Mouse (Mus musculus) neural tube, embryonic 13.5 days (tissue): ENCODE measurements around the gene Skint3. TPM values are rescaled to one million over a fixed set of nuclear protein-coding genes. Genes with fewer than 3 reads are reported as not detected.
"Not testable (repeated sequence)": the region's sequence is repeated elsewhere in the genome, so short reads cannot be mapped to it uniquely, and the experiment has no call there.

Experiments
- ATAC-seq: fragments of 200-750 bp; cut with Nextera tagmentation; 2 replicates; pipeline ENCODE4 v1.8.0; 2017; ENCODE audit warnings: low read depth, mild to moderate bottlenecking, moderate TSS enrichment, moderate library complexity
- H3K27ac ChIP-seq: fragments of 300-500 bp; sonication (generic); replicated peaks from 2 replicates; pipeline ENCODE4 v1.5.1; 2015; ENCODE audit warnings: moderate library complexity, mild to moderate bottlenecking, inconsistent platforms
- H3K27me3 ChIP-seq: fragments of 300-500 bp; sonication (generic); 2 replicates; pipeline ENCODE4 v1.6.1; 2015; ENCODE audit warnings: mild to moderate bottlenecking, inconsistent platforms
- H3K36me3 ChIP-seq: fragments of 300-500 bp; sonication (generic); 2 replicates; pipeline ENCODE4 v1.6.1; 2015; ENCODE audit warnings: mild to moderate bottlenecking, inconsistent platforms
- H3K4me1 ChIP-seq: fragments of 300-500 bp; sonication (generic); replicated peaks from 2 replicates; pipeline ENCODE4 v1.6.1; 2015; ENCODE audit warnings: inconsistent platforms
- H3K4me2 ChIP-seq: fragments of 300-500 bp; sonication (generic); 2 replicates; pipeline ENCODE4 v1.6.1; 2015; ENCODE audit warnings: inconsistent platforms, mild to moderate bottlenecking, moderate library complexity
- H3K4me3 ChIP-seq: fragments of 300-500 bp; sonication (generic); 2 replicates; pipeline ENCODE4 v1.5.1; 2015; ENCODE audit warnings: mild to moderate bottlenecking, inconsistent platforms
- H3K9ac ChIP-seq: fragments of 300-500 bp; sonication (generic); 2 replicates; pipeline ENCODE4 v1.6.1; 2015; ENCODE audit warnings: moderate library complexity, mild to moderate bottlenecking, inconsistent platforms
- H3K9me3 ChIP-seq: fragments of 300-500 bp; sonication (generic); 2 replicates; pipeline ENCODE4 v1.6.1; 2016; ENCODE audit warnings: inconsistent platforms
- WGBS: fragments of 180-500 bp; shearing (Covaris S2); methylation state at CpG from one replicate; pipeline ENCODE4 v1.1.7; 2015; 5-methylcytosine and 5-hydroxymethylcytosine counted together
- polyA plus RNA-seq: library from polyadenylated mRNA; unstranded; fragments of >200 nt; fragmentation: Nextera tagmentation; extraction: Ambion mirVana; gene quantifications from 2 replicates; pipeline ENCODE4 v1.2.1, GENCODE M21; 2015

The Skint3 gene
- not detected in 2 replicates for polyA plus RNA-seq

DNA sequence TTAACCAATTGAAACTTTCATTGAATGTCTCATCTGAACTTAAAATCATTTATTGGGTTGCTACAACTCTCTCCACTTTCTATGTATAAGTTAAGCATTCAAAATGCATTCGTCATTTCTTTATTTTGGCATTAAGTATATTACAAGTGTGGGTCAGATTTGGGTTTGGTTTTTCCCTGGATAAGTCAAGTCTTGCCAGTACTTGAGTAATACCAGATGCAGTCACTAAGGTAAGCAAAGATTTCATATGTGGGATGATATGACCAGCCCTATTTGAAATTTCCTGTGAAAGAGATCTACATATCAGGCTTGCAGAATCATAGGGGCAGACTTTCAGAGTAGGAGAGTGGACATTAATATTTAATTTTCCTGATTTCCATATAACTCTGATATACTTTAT lies at the start of gene Skint3:
TSS of gene Skint3 (plus strand) at position 301 of the 400 bp plus-strand sequence.
- ATAC-seq, result no peak
- Histone ChIP-seq H3K4me3 (no peak within 1 kb of the TSS), H3K27ac (no peak within 1 kb of the TSS), H3K9me3 (no peaks in the 10 kb centered on the region), H3K27me3 (no peaks in the 10 kb centered on the region), H3K4me1 (no peaks in the 10 kb centered on the region), H3K36me3 (no peaks in the 10 kb centered on the region), H3K4me2 (no peak within 1 kb of the TSS), H3K9ac (no peak within 1 kb of the TSS)
- 84% methylated on average over 1 of the region's 1 CpGs for WGBS

DNA sequence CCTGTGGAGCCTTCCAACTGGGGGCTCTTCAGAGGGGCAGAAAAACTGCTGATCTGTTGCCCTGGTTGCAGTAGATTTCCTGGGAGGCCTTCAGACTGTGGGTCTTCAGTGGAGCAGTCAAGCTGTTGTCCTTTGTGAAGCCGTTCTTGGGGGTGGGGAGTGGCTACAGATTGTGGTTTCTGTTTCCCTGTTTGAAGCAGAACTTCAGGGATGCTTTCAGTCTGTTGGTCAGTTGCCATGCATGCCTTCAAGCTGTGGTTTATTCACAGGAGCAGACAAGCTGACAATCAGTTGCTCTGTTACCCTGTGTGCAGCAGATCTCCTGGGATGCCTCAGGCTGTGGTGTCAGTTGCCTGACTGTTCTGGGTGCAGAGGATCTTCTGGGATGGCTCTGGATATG lies 11.4 kb downstream of the Skint3 start:
- Histone ChIP-seq H3K4me2 (no peak overlapping the region), H3K4me1 (no peaks in the 10 kb centered on the region), H3K9me3 (peaks cover 14% of the 10 kb centered on the region), H3K36me3 (no peaks in the 10 kb centered on the region), H3K27me3 (no peaks in the 10 kb centered on the region), H3K9ac (no peak overlapping the region), H3K4me3 (no peak overlapping the region), H3K27ac (no peak overlapping the region)
- WGBS, result 74% methylated on average over 1 of the region's 1 CpGs
- no peak for ATAC-seq

DNA sequence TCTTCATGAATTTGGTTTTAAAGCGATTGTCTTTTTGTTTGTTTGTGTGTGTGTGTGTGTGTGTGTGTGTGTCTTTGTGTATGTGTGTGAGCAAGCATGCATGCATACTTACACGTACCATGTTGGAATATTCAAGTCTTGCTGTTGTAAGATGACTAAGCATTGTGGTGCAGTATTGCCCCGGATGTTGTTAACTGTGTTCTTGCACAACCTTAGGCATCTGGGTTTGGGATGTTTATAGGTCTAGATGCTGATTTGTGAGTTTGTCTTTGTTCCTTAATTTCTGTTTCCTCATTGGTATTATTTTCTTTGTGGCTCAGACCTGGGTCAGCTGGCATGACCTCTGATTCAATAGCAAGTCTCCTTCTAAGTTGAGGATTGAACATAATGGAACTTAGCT lies 11.9 kb downstream of the Skint3 start:
- Histone ChIP-seq H3K4me2 (no peak overlapping the region), H3K27me3 (no peaks in the 10 kb centered on the region), H3K4me1 (no peaks in the 10 kb centered on the region), H3K36me3 (no peaks in the 10 kb centered on the region), H3K4me3 (no peak overlapping the region), H3K27ac (no peak overlapping the region), H3K9me3 (peaks cover 16% of the 10 kb centered on the region), H3K9ac (no peak overlapping the region)
- WGBS, result 93% methylated on average over 3 of the region's 3 CpGs
- no peak for ATAC-seq

DNA sequence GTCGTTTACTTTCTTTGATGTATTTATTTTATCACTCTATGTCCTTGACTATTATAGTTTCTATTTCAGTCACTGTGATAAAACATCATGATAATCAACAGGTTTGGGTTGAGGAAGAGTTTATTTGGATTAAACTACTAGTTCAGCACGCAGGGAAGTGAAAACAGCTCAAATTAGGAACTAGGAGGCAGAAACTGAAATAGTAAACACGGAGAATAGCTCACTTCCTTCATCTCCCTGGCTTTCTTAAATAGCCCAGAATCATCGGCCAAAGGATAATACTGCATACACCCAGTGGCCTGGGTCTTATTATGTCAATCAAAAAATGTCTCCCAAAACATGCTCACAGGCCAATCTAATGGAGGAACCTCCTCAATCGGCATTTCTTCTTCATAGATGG lies 24.0 kb downstream of the Skint3 start:
- no peaks in the 10 kb centered on the region for H3K36me3 ChIP-seq
- H3K4me1 ChIP-seq, result no peaks in the 10 kb centered on the region
- H3K9me3 ChIP-seq, result no peaks in the 10 kb centered on the region
- no peaks in the 10 kb centered on the region for H3K27me3 ChIP-seq
- H3K4me2 ChIP-seq, result no peak overlapping the region
- no peak overlapping the region for H3K9ac ChIP-seq
- 77% methylated on average over 5 of the region's 5 CpGs for WGBS
- H3K27ac ChIP-seq, result no peak overlapping the region
- no peak for ATAC-seq
- no peak overlapping the region for H3K4me3 ChIP-seq

DNA sequence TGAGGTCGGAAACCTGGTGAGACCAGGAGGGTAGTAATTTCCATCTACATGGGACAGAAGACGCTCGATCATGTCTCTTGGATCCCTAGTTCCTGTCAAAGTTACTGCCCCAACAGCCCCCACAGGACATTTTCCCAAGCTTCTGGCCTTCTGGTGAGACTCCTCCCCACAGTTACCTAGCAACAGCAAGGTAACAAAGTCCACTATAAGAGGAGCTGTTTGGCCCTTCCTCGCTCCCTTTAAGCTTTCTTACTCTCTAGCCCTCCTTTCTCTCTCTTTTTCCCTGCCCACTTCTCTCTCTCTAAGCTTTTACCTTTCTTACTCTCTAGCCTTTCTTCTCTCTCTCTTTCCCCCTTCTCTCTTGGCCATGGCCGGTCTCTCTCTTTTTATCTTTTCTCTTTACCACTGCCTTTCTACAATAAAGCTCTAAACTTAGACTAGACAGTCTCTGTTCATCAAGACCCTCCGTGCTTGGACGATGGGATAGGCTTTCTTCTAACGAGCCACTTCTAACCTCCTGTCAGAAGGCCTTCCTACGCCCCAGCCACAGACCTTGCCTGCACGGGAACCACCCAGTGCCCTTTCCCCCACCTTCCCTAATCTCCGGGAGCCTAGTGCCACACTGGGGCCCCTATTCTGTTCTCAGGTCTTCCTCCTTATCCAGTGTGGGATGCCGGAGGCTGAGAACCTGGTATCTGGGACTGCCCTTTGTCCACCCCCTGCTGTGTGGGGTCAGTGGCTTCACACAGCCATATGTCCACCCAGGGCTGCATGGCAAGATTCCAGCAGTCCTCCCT lies 55.3 kb downstream of the Skint3 start:
- Histone ChIP-seq H3K27ac (no peak overlapping the region), H3K36me3 (no peaks in the 10 kb centered on the region), H3K4me1 (no peaks in the 10 kb centered on the region), H3K27me3 (no peaks in the 10 kb centered on the region), H3K4me2 (no peak overlapping the region), H3K9ac (no peak overlapping the region), H3K9me3 (peaks cover 5% of the 10 kb centered on the region; the same call in 1 of the 2 replicates), H3K4me3 (no peak overlapping the region)
- 84% methylated on average over 12 of the region's 12 CpGs for WGBS
- no peak for ATAC-seq

DNA sequence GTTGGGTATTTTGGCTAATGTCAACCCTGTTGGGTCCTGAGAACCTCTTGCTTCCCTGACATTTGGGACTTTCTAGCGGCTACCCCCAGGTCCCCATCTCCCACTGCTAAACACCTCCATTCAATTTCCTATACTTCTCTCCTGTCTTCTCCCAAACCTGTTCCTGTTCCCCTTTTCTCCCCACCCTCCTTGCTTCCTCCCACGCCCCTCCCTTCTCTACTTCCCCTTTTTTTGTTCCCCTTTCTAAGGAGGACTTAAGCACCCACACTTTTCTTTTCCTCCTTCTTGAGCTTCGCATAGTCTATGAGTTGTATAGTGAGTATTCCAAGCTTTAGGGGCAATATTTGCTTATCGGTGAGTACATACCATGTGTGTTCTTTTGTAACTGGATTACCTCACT lies 56.4 kb downstream of the Skint3 start:
- Histone ChIP-seq H3K27me3 (no peaks in the 10 kb centered on the region), H3K4me2 (no peak overlapping the region), H3K9me3 (peaks cover 5% of the 10 kb centered on the region; the same call in 1 of the 2 replicates), H3K4me3 (no peak overlapping the region), H3K27ac (no peak overlapping the region), H3K4me1 (no peaks in the 10 kb centered on the region), H3K36me3 (no peaks in the 10 kb centered on the region), H3K9ac (no peak overlapping the region)
- 87% methylated on average over 4 of the region's 4 CpGs for WGBS
- ATAC-seq, result no peak

DNA sequence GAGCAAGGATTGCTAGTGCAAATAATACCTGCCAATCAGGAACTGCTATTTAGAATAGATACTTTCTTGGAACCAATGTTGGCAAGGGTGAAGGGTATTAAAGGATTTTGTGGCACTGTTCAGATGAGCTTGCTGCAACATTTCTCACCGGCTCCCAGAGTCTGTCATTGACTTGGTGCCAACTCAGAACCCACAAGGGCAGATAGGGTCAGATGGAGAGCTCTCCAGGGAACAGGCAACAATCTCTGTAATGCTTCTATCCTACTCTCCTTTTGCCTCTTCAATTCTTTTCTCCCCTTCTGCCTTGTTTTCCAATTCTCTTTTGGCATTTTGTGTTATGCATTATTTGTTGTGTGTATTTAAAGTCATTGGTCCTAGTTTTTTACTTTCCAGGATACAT lies 70.3 kb downstream of the Skint3 start:
- Histone ChIP-seq H3K36me3 (no peaks in the 10 kb centered on the region), H3K9me3 (no peaks in the 10 kb centered on the region), H3K27ac (no peak overlapping the region), H3K27me3 (no peaks in the 10 kb centered on the region), H3K4me3 (no peak overlapping the region), H3K4me1 (no peaks in the 10 kb centered on the region), H3K9ac (no peak overlapping the region), H3K4me2 (no peak overlapping the region)
- WGBS, result 73% methylated on average over 1 of the region's 1 CpGs
- no peak for ATAC-seq

DNA sequence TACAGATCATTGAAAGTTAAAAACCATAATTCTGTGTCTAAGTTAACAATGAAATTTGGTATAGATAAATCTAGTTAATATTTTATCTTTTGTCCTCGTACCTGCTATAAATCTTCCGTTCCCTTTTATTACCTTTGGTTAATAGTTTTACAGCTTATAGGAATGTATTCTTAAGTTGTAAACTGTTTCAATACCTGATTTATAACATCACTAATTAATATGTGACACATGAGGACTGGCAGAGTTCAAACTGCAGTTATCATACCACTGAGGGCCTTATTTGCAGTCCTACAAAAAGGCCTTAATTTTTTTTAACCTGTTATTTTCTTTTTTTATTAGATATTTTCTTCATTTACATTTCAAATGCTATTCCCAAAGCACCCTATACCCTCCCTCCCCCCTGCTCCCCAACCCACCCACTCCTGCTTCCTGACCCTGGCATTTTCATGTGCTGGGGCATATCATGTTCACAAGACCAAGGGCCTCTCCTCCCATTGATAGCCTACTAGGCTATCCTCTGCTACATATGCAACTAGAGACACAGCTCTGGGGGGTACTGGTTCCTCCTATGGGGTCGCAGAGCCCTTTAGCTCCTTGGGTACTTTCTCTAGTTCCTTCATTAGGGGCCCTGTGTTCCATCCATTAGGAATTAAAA lies 70.9 kb downstream of the Skint3 start:
- no peak overlapping the region for H3K9ac ChIP-seq
- no peak for ATAC-seq
- H3K4me2 ChIP-seq, result no peak overlapping the region
- no peak overlapping the region for H3K27ac ChIP-seq
- no peak overlapping the region for H3K4me3 ChIP-seq
- H3K4me1 ChIP-seq, result no peaks in the 10 kb centered on the region
- no peaks in the 10 kb centered on the region for H3K9me3 ChIP-seq
- WGBS, result 76% methylated on average over 3 of the region's 3 CpGs
- H3K27me3 ChIP-seq, result no peaks in the 10 kb centered on the region
- H3K36me3 ChIP-seq, result no peaks in the 10 kb centered on the region

DNA sequence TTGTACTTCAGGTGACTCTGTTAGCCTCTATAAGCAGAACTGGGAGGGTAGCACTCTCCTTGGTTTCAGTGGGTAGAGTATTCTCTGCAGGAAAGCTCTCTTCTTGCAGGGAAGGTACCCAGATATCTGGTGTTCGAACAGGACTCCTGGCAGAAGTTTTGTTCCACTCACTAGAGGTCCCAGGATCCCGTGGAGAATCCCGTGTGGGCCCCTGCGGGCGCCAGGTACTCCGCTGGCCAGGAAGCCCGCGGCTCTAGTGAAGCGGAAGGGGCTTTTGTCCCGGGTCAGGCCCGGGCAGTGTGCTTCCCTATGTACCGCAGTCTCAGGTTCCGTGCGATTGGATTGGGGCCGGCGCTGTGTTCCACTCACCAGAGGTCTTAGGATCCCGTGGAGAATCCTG lies 117.1 kb downstream of the Skint3 start:
- H3K27ac ChIP-seq, ATAC-seq, H3K9ac ChIP-seq, H3K36me3 ChIP-seq, H3K4me2 ChIP-seq, H3K4me3 ChIP-seq, H3K27me3 ChIP-seq, H3K4me1 ChIP-seq: not testable (repeated sequence)
- H3K9me3 ChIP-seq, result peaks cover 14% of the 10 kb centered on the region
- 94% methylated on average over 17 of the region's 17 CpGs for WGBS

Other genes starting within 250 kb of the Skint3 start
- gene Skint1, start 226.0 kb upstream of the Skint3 start, polyA plus RNA-seq, result not detected in 2 replicates
- gene Skint4, start 160.2 kb upstream of the Skint3 start, polyA plus RNA-seq, result not detected in 2 replicates
- gene Skint9, start 201.7 kb downstream of the Skint3 start, polyA plus RNA-seq, result not detected in 2 replicates